Mouse (Mus musculus) pancreas, adult 10 weeks (tissue): ENCODE results near the gene Wdr6. TPM values are rescaled to one million over a fixed set of nuclear protein-coding genes. Genes with fewer than 3 reads are reported as not detected.

Experiments used
- polyA plus RNA-seq: library from polyadenylated mRNA; stranded (reverse); fragments of 350-450 nt; fragmentation: Illumina TruSeq; extraction: RNeasy Lipid Tissue Mini Kit (QIAGEN cat#74804); gene quantifications from one replicate; pipeline ENCODE4 v1.2.3, GENCODE M21; 2015; ENCODE audit warnings: low read depth, low replicate concordance; ENCODE audit not compliant: insufficient read depth

Wdr6 gene
- polyA plus RNA-seq, result 9.3 TPM

DNA sequence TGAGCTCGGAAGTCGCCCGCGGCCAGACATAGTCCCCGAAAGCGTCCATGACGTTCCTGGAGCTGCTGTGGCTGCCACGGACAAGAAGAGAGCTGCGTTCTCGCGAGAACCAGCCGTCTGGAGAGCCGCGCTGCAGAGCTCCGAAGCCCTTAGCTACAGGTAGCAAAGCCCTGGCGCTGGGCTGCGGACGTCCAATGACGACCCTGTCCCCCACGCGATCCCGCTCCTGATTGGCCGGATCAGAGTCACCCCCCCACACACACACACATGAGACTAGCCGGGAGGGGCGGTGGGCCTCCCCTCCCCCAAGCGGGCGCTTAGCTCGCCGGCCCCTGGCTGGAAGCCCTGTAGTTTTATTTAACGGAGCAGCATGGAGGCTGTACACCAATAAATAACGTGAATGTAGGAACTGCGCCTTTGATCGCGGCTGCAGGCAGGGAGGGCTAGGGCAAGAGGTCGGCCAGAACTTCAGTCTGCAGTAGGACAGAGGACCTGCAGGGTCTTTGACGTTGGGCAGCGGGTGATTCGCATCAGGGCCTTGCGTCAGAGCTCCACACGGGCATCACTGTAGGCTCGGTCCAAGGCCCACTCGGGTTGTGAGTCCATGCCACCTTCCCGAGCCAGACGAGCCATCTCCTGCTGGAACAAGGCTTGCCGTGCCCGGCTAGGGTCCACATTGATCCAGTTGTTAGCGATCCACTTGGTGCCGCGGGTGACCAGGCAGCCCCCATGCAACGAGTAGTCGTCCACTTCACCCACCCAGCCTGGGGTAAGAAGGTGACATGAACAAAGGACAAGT lies at the start of gene Wdr6:
TSS of gene Wdr6 (minus strand) at position 195 of the 799 bp plus-strand sequence.

DNA sequence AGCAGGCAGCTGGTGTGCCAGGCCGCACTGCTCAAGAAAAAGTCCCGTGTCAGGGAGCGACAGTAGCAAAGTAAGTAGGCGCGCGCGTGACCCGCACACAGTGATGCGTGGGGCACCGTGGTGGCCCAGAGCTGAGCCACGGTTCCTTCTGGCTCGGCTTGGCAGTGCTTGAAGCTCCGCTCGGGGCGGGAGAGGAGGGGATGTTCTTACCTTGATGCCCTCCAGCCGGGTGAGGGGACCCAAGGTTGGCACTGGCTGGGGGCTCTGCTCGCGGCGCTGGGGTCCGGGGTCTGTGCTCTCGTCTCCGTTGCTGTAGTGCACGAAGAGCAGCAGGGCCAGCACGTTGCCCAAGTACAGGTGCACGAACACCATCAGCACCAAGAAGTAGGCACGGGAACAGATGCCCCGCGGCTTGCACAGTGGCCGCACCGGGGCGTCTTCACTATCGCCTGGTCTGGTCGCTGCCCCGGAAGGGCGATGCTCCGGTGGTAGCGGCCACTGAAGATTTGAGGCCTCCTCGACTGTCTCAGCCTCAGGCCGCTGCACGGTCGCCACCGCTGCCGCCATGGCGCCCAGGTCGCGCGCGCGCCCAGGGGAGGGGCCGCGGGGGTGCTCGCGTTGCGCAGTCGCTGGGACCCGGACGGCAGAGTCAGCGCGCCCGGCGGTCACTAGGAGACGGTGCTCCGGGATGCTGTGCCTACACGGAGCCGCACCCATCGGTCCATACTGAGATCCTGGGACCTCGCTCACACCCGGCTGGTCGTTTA lies 18.6 kb upstream of the Wdr6 start, which contains the start of gene P4htm:
TSS of gene P4htm (minus strand) at position 670 of the 767 bp plus-strand sequence.

DNA sequence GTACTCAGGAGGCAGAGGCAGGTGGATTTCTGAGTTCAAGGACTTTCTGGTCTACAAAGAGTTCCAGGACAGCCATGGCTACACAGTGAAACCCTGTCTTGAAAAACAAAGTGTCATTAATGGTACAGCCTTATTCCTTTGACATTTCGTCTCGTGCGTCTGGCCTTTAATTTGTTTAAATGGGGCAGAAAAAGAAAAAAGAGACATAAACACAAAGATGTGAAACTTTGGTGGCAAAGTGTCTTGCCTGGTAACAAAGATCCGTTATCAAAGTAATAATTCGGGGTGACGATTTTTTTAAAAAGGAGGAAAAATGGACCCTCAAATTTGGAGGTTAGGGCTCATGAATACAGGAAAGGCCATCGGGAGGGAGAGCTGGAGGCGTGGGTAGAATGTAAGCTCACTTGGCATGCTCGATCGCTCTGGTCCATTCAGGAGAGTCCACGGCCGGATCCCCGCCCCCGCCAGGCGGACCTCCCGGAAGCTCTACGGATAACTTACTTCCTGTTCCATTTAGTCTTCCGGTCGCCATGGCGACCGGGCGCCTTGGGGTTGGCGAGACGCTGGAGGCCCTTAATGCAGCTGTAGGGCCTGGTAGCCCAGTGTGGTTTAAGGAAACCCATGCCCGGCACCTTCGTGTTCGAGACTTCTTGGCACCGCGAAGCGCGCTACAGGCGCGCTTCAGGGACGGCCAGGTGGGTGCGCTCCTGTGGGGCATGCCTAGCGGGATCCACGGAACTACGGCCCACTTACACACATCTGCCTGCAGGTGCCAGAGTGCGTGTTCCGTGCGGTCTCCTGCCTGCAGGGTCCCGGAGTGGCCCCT lies 8.9 kb downstream of the Wdr6 start, which contains the start of gene Dalrd3:
TSS of gene Dalrd3 (plus strand) at position 506 of the 826 bp plus-strand sequence.

DNA sequence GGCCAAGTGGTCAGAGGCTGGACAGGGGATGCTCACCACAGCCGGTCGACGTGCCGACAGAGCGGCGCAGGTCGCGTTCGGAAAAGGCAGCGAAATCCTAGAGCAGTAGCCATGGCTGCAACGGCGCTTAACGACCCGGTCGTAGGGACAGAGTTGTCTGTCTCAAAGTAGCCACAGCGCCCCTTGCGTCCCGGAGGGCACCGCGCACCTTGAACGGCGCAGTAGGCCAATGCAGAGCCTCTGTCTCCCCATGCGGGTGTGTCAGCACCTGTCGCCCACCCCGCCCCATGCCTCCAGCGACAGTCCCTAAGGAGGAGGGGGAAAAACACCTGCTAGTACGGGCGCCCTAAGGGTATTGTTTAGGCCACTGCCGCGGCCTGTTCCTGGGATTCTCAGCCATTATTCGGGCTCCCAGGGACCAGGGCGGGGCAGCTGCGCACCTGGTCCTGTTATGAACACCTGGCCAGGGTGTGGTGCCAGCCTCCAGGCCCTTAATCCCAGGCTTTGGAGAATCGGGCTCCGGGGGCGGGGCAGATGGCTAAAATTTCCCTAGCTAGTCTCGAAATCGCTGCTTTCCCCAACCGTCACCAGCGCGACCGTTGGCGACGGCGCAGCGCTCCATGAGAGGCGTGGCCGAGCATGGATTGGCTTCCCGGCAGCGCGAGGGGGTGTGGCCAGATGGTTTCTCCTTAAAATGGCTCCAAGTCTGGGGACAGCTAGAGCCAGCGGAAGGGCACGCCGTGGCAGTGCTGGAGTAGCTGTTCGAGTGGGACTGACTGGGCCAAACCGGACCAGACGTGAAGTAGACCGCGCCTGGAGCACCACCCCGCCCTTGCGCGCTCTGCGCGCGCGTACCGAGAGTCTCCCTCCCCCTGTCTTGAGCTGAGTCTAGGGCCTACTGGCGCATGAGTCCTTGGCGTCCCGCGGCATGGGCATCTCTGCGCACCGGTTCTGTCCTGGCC lies 11.4 kb downstream of the Wdr6 start, which contains the start of gene Ndufaf3:
TSS of gene Ndufaf3 (minus strand) at position 620 of the 962 bp plus-strand sequence.

DNA sequence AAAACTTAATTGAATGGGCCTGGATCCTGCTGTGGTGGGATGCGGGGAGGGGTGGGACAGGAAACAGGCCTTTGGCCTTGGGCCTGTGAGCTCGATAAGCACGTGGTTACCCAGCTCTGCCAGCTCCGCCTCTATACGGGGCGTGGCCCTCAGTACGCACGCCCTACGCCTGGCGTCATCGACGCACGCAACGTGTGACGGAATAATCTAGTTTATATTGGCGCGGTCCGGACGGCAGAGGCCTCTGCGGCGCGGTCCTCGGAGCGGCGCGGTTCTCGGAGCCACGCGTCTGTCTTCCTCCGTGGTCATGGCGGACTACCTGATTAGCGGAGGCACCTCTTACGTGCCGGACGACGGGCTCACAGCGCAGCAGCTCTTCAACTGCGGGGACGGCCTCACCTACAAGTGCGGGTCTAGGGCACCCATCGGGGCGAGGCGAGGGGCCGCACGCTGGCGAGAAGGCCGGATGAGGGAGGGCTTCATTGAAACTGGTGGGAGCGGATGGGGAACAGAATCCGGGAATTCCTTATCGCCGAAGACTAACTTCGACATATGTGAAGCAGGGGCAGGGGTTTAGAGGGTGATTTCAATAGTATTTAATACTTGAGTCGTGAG lies 18.2 kb downstream of the Wdr6 start, which contains the start of gene Impdh2:
TSS of gene Impdh2 (plus strand) at position 60 of the 615 bp plus-strand sequence.

Other genes starting within 250 kb of the Wdr6 start
- gene Gpx1, start 239.8 kb downstream of the Wdr6 start, polyA plus RNA-seq, result 93.4 TPM
- 34.3 TPM for gene Usp4, start 230.9 kb downstream of the Wdr6 start, polyA plus RNA-seq
- gene 1700102P08Rik, start 185.9 kb downstream of the Wdr6 start, polyA plus RNA-seq, result 1.3 TPM
- not detected for gene Ccdc36, start 150.3 kb downstream of the Wdr6 start, polyA plus RNA-seq
- not detected for gene BC048562, start 142.3 kb downstream of the Wdr6 start, polyA plus RNA-seq
- gene Ccdc71, start 118.2 kb downstream of the Wdr6 start, polyA plus RNA-seq, result 7.4 TPM
- 9.8 TPM for gene Klhdc8b, start 117.2 kb downstream of the Wdr6 start, polyA plus RNA-seq
- 36.8 TPM for gene Lamb2, start 99.0 kb downstream of the Wdr6 start, polyA plus RNA-seq
- gene Usp19, start 88.1 kb downstream of the Wdr6 start, polyA plus RNA-seq, result 39.8 TPM
- 48.0 TPM for gene Qars, start 71.0 kb downstream of the Wdr6 start, polyA plus RNA-seq
- 23.8 TPM for gene Qrich1, start 61.9 kb downstream of the Wdr6 start, polyA plus RNA-seq
- 25.0 TPM for gene Impdh2, start 18.5 kb downstream of the Wdr6 start, polyA plus RNA-seq
- 4.8 TPM for gene Ndufaf3, start 11.3 kb downstream of the Wdr6 start, polyA plus RNA-seq
- gene Dalrd3, start 8.9 kb downstream of the Wdr6 start, polyA plus RNA-seq, result 40.8 TPM
- 2.9 TPM for gene P4htm, start 18.9 kb upstream of the Wdr6 start, polyA plus RNA-seq
- 9.1 TPM for gene Arih2, start 70.6 kb upstream of the Wdr6 start, polyA plus RNA-seq
- 4.5 TPM for gene Slc25a20, start 83.3 kb upstream of the Wdr6 start, polyA plus RNA-seq
- gene Prkar2a, start 110.6 kb upstream of the Wdr6 start, polyA plus RNA-seq, result 5.3 TPM
- 40.4 TPM for gene Ip6k2, start 205.1 kb upstream of the Wdr6 start, polyA plus RNA-seq
- 4.9 TPM for gene Nckipsd, start 229.6 kb upstream of the Wdr6 start, polyA plus RNA-seq
- 3.8 TPM for gene Celsr3, start 247.6 kb upstream of the Wdr6 start, polyA plus RNA-seq